Mouse (Mus musculus) lung, postnatal 0 days (tissue): Measurements from ENCODE around the gene Senp7. TPM values are rescaled to one million over a fixed set of nuclear protein-coding genes. Genes with fewer than 3 reads are reported as not detected.

ENCODE experiments used
- ATAC-seq: fragments of 200-750 bp; cut with Nextera tagmentation; 2 replicates; pipeline ENCODE4 v1.8.0; 2017; ENCODE audit warnings: moderate library complexity
- DNase-seq: peaks from one replicate; pipeline ENCODE4 v3.0.0-alpha.2; 2016; ENCODE audit warnings: low spot score
- H3K27ac ChIP-seq: fragments of 300-500 bp; sonication (generic); 2 replicates; pipeline ENCODE4 v1.5.1; 2014; ENCODE audit warnings: antibody characterized with exemption, mild to moderate bottlenecking, low read length, mixed read lengths
- H3K27me3 ChIP-seq: fragments of 300-500 bp; sonication (generic); replicated peaks from 2 replicates; pipeline ENCODE4 v1.6.1; 2014; ENCODE audit warnings: low read length, mixed read lengths; ENCODE audit not compliant: insufficient read depth
- H3K36me3 ChIP-seq: fragments of 300-500 bp; sonication (generic); 2 replicates; pipeline ENCODE4 v1.6.1; 2014; ENCODE audit warnings: low read length, mixed read lengths; ENCODE audit not compliant: insufficient read depth
- H3K4me1 ChIP-seq: fragments of 300-500 bp; sonication (generic); 2 replicates; pipeline ENCODE4 v1.6.1; 2014; ENCODE audit warnings: antibody characterized with exemption, low read depth, low read length, mixed read lengths; ENCODE audit not compliant: insufficient read depth
- H3K4me2 ChIP-seq: fragments of 300-500 bp; sonication (generic); replicated peaks from 2 replicates; pipeline ENCODE4 v1.6.1; 2014; ENCODE audit warnings: low read depth, mild to moderate bottlenecking, low read length, moderate library complexity, mixed read lengths
- H3K4me3 ChIP-seq: fragments of 300-500 bp; sonication (generic); 2 replicates; pipeline ENCODE4 v1.5.1; 2014; ENCODE audit warnings: low read depth, low read length
- H3K9ac ChIP-seq: fragments of 300-500 bp; sonication (generic); replicated peaks from 2 replicates; pipeline ENCODE4 v1.6.1; 2014; ENCODE audit warnings: low read depth, mild to moderate bottlenecking
- H3K9me3 ChIP-seq: fragments of 300-500 bp; sonication (generic); 2 replicates; pipeline ENCODE4 v1.6.1; 2016; ENCODE audit warnings: low read length, mixed read lengths
- CTCF ChIP-seq: IDR thresholded peaks from 2 replicates; pipeline ENCODE4 v1.5.1; 2016; ENCODE audit warnings: antibody characterized with exemption, mild to moderate bottlenecking
- EP300 ChIP-seq: IDR thresholded peaks from 2 replicates; pipeline ENCODE4 v1.6.1; 2016; ENCODE audit warnings: antibody characterized with exemption, mild to moderate bottlenecking, control low read depth
- WGBS: fragments of 180-500 bp; shearing (Covaris S2); extraction: QIAGEN DNeasy Blood & Tissue Kit; methylation state at CpG from one replicate; pipeline ENCODE4 v1.1.7; 2014; 5-methylcytosine and 5-hydroxymethylcytosine counted together
- polyA plus RNA-seq: library from polyadenylated mRNA; unstranded; fragments of >200 nt; fragmentation: Nextera tagmentation; extraction: Ambion mirVana; gene quantifications from 2 replicates; pipeline ENCODE4 v1.2.1, GENCODE M21; 2015

The Senp7 gene
- polyA plus RNA-seq, 1 experiment from 2014 or later: 19.9 TPM

- Histone ChIP-seq H3K4me2 (no peak overlapping the region), H3K4me3 (no peak overlapping the region), H3K36me3 (no peaks in the 10 kb centered on the region), H3K9ac (no peak overlapping the region), H3K27ac (no peak overlapping the region), H3K9me3 (no peaks in the 10 kb centered on the region), H3K27me3 (no peaks in the 10 kb centered on the region), H3K4me1 (no peaks in the 10 kb centered on the region)
- DNase-seq (no peak), ATAC-seq (no peak)
- TF ChIP-seq EP300 (no peak), CTCF (no peak)
- 95% methylated on average over 17 of the region's 17 CpGs for WGBS
These were observed 96.9 kb downstream of the Senp7 start for GRCm38 (mm10) chr16:56144876-56145555.

GRCm38 (mm10) chr16:56147679-56148078, 99.5 kb downstream of the Senp7 start:
- Histone ChIP-seq H3K27me3 (no peaks in the 10 kb centered on the region), H3K36me3 (no peaks in the 10 kb centered on the region), H3K9ac (no peak overlapping the region), H3K4me1 (no peaks in the 10 kb centered on the region), H3K9me3 (no peaks in the 10 kb centered on the region), H3K4me2 (no peak overlapping the region), H3K27ac (no peak overlapping the region), H3K4me3 (no peak overlapping the region)
- TF ChIP-seq CTCF: peak; percentile 23
- no peak for TF ChIP-seq EP300
- ATAC-seq: no peak
- DNase-seq: no peak
- 33% methylated on average over 2 of the region's 2 CpGs for WGBS

GRCm38 (mm10) chr16:56163466-56163865, 115.3 kb downstream of the Senp7 start:
- Histone ChIP-seq H3K4me1 (no peaks in the 10 kb centered on the region), H3K27me3 (no peaks in the 10 kb centered on the region), H3K4me2 (no peak overlapping the region), H3K4me3 (no peak overlapping the region), H3K9ac (no peak overlapping the region), H3K27ac (no peak overlapping the region), H3K36me3 (0 out of 2 replicates have a peak, but pooled peaks cover 6% of the 10 kb centered on the region), H3K9me3 (no peaks in the 10 kb centered on the region)
- 86% methylated on average over 7 of the region's 7 CpGs for WGBS
- TF ChIP-seq CTCF: no peak
- no peak for TF ChIP-seq EP300
- DNase-seq (no peak), ATAC-seq (no peak)

GRCm38 (mm10) chr16:56170247-56170646, 122.1 kb downstream of the Senp7 start:
- no peaks in the 10 kb centered on the region for H3K9me3 ChIP-seq
- ATAC-seq: no peak

GRCm38 (mm10) chr16:56175867-56176581, 127.9 kb downstream of the Senp7 start:
- H3K4me1 ChIP-seq: no peaks in the 10 kb centered on the region
- H3K4me2 ChIP-seq: no peak overlapping the region
- H3K36me3 ChIP-seq: 0 out of 2 replicates have a peak, but pooled peaks cover 3% of the 10 kb centered on the region
- TF ChIP-seq CTCF (peak; percentile 56), EP300 (no peak)
- no peaks in the 10 kb centered on the region for H3K27me3 ChIP-seq
- no peak overlapping the region for H3K9ac ChIP-seq
- no peak overlapping the region for H3K4me3 ChIP-seq
- ATAC-seq (no peak), DNase-seq (peak; percentile 34)
- H3K9me3 ChIP-seq: no peaks in the 10 kb centered on the region
- no peak overlapping the region for H3K27ac ChIP-seq
- 61% methylated on average over 8 of the region's 8 CpGs for WGBS

More at GRCm38 (mm10) chr16:56170247-56170646, 122.1 kb downstream of the Senp7 start:
- TF ChIP-seq EP300: no peak
- no peak for DNase-seq
- Histone ChIP-seq H3K4me1 (no peaks in the 10 kb centered on the region), H3K27ac (no peak overlapping the region), H3K27me3 (no peaks in the 10 kb centered on the region), H3K4me2 (no peak overlapping the region), H3K4me3 (no peak overlapping the region), H3K9ac (no peak overlapping the region), H3K36me3 (peaks cover 7% of the 10 kb centered on the region; the same call in 1 of the 2 replicates)

GRCm38 (mm10) chr16:56186863-56187262, 138.7 kb downstream of the Senp7 start:
- H3K9ac ChIP-seq: no peak overlapping the region
- H3K4me3 ChIP-seq: no peak overlapping the region
- WGBS: 74% methylated on average over 4 of the region's 4 CpGs
- no peak for ATAC-seq
- DNase-seq: no peak
- H3K9me3 ChIP-seq: no peaks in the 10 kb centered on the region
- peaks cover 15% of the 10 kb centered on the region; the same call in 1 of the 2 replicates for H3K36me3 ChIP-seq
- TF ChIP-seq CTCF: no peak
- no peak for TF ChIP-seq EP300
- no peak overlapping the region for H3K27ac ChIP-seq
- no peak overlapping the region for H3K4me2 ChIP-seq
- H3K4me1 ChIP-seq: no peaks in the 10 kb centered on the region
- no peaks in the 10 kb centered on the region for H3K27me3 ChIP-seq
